Mouse (Mus musculus) lung, postnatal 0 days (tissue): ENCODE data around the gene Lsm11. TPM values are rescaled to one million over a fixed set of nuclear protein-coding genes. Genes with fewer than 3 reads are reported as not detected.

Experiments
- ATAC-seq: fragments of 200-750 bp; cut with Nextera tagmentation; 2 replicates; pipeline ENCODE4 v1.8.0; 2017; ENCODE audit warnings: moderate library complexity
- DNase-seq: peaks from one replicate; pipeline ENCODE4 v3.0.0-alpha.2; 2016; ENCODE audit warnings: low spot score
- H3K27ac ChIP-seq: fragments of 300-500 bp; sonication (generic); 2 replicates; pipeline ENCODE4 v1.5.1; 2014; ENCODE audit warnings: antibody characterized with exemption, mild to moderate bottlenecking, low read length, mixed read lengths
- H3K27me3 ChIP-seq: fragments of 300-500 bp; sonication (generic); replicated peaks from 2 replicates; pipeline ENCODE4 v1.6.1; 2014; ENCODE audit warnings: low read length, mixed read lengths; ENCODE audit not compliant: insufficient read depth
- H3K36me3 ChIP-seq: fragments of 300-500 bp; sonication (generic); 2 replicates; pipeline ENCODE4 v1.6.1; 2014; ENCODE audit warnings: low read length, mixed read lengths; ENCODE audit not compliant: insufficient read depth
- H3K4me1 ChIP-seq: fragments of 300-500 bp; sonication (generic); 2 replicates; pipeline ENCODE4 v1.6.1; 2014; ENCODE audit warnings: antibody characterized with exemption, low read depth, low read length, mixed read lengths; ENCODE audit not compliant: insufficient read depth
- H3K4me2 ChIP-seq: fragments of 300-500 bp; sonication (generic); replicated peaks from 2 replicates; pipeline ENCODE4 v1.6.1; 2014; ENCODE audit warnings: low read depth, mild to moderate bottlenecking, low read length, moderate library complexity, mixed read lengths
- H3K4me3 ChIP-seq: fragments of 300-500 bp; sonication (generic); 2 replicates; pipeline ENCODE4 v1.5.1; 2014; ENCODE audit warnings: low read depth, low read length
- H3K9ac ChIP-seq: fragments of 300-500 bp; sonication (generic); replicated peaks from 2 replicates; pipeline ENCODE4 v1.6.1; 2014; ENCODE audit warnings: low read depth, mild to moderate bottlenecking
- H3K9me3 ChIP-seq: fragments of 300-500 bp; sonication (generic); 2 replicates; pipeline ENCODE4 v1.6.1; 2016; ENCODE audit warnings: low read length, mixed read lengths
- CTCF ChIP-seq: IDR thresholded peaks from 2 replicates; pipeline ENCODE4 v1.5.1; 2016; ENCODE audit warnings: antibody characterized with exemption, mild to moderate bottlenecking
- EP300 ChIP-seq: IDR thresholded peaks from 2 replicates; pipeline ENCODE4 v1.6.1; 2016; ENCODE audit warnings: antibody characterized with exemption, mild to moderate bottlenecking, control low read depth
- WGBS: fragments of 180-500 bp; shearing (Covaris S2); extraction: QIAGEN DNeasy Blood & Tissue Kit; methylation state at CpG from one replicate; pipeline ENCODE4 v1.1.7; 2014; 5-methylcytosine and 5-hydroxymethylcytosine counted together
- polyA plus RNA-seq: library from polyadenylated mRNA; unstranded; fragments of >200 nt; fragmentation: Nextera tagmentation; extraction: Ambion mirVana; gene quantifications from 2 replicates; pipeline ENCODE4 v1.2.1, GENCODE M21; 2015

The Lsm11 gene
- polyA plus RNA-seq, 1 experiment from 2014 or later = 3.2 TPM

GRCm38 (mm10) chr11:45889981-45890380 lies 54.8 kb downstream of the Lsm11 start:
- Histone ChIP-seq H3K4me1 (no peaks in the 10 kb centered on the region), H3K27me3 (no peaks in the 10 kb centered on the region), H3K27ac (no peak overlapping the region), H3K4me2 (no peak overlapping the region), H3K9ac (no peak overlapping the region), H3K9me3 (no peaks in the 10 kb centered on the region), H3K4me3 (no peak overlapping the region), H3K36me3 (peaks cover 44% of the 10 kb centered on the region)
- TF ChIP-seq EP300 (no peak), CTCF (no peak)
- no peak for ATAC-seq
- 75% methylated on average over 3 of the region's 3 CpGs for WGBS
- DNase-seq = no peak

GRCm38 (mm10) chr11:45888471-45889030 lies 56.2 kb downstream of the Lsm11 start:
- Histone ChIP-seq H3K9ac (no peak overlapping the region), H3K27ac (no peak overlapping the region), H3K9me3 (no peaks in the 10 kb centered on the region), H3K4me1 (peaks cover 2% of the 10 kb centered on the region; the same call in 1 of the 2 replicates), H3K27me3 (no peaks in the 10 kb centered on the region), H3K4me3 (no peak overlapping the region), H3K36me3 (peaks cover 32% of the 10 kb centered on the region), H3K4me2 (no peak overlapping the region)
- TF ChIP-seq CTCF (no peak), EP300 (no peak)
- DNase-seq = no peak
- no peak for ATAC-seq
- 79% methylated on average over 9 of the region's 9 CpGs for WGBS

- TF ChIP-seq CTCF (no peak), EP300 (no peak)
- no peak overlapping the region for H3K4me2 ChIP-seq
- peaks cover 29% of the 10 kb centered on the region for H3K36me3 ChIP-seq
- DNase-seq (no peak), ATAC-seq (no peak)
- no peak overlapping the region for H3K27ac ChIP-seq
- H3K9ac ChIP-seq = no peak overlapping the region
- peaks cover 9% of the 10 kb centered on the region for H3K4me1 ChIP-seq
- 96% methylated on average over 5 of the region's 5 CpGs for WGBS
- H3K27me3 ChIP-seq = no peaks in the 10 kb centered on the region
- H3K4me3 ChIP-seq = no peak overlapping the region
- H3K9me3 ChIP-seq = no peaks in the 10 kb centered on the region
These were observed 58.1 kb downstream of the Lsm11 start for GRCm38 (mm10) chr11:45886596-45886995.

- Histone ChIP-seq H3K4me1 (peaks cover 12% of the 10 kb centered on the region), H3K4me3 (no peak overlapping the region), H3K36me3 (peaks cover 23% of the 10 kb centered on the region; the same call in 1 of the 2 replicates), H3K9ac (no peak overlapping the region), H3K27me3 (no peaks in the 10 kb centered on the region), H3K4me2 (no peak overlapping the region), H3K27ac (no peak overlapping the region), H3K9me3 (no peaks in the 10 kb centered on the region)
- DNase-seq = no peak
- ATAC-seq = no peak
- WGBS = 78% methylated on average over 5 of the region's 5 CpGs
- no peak for TF ChIP-seq CTCF
- no peak for TF ChIP-seq EP300
These were observed 59.0 kb downstream of the Lsm11 start for GRCm38 (mm10) chr11:45885606-45886230.

GRCm38 (mm10) chr11:45884029-45884428 lies 60.7 kb downstream of the Lsm11 start:
- TF ChIP-seq CTCF = peak; percentile 76
- no peak for TF ChIP-seq EP300
- Histone ChIP-seq H3K9me3 (no peaks in the 10 kb centered on the region), H3K9ac (no peak overlapping the region), H3K27me3 (no peaks in the 10 kb centered on the region), H3K4me2 (no peak overlapping the region), H3K27ac (no peak overlapping the region), H3K36me3 (peaks cover 8% of the 10 kb centered on the region; the same call in 1 of the 2 replicates), H3K4me3 (no peak overlapping the region), H3K4me1 (peaks cover 16% of the 10 kb centered on the region)
- DNase-seq (peak; percentile 78), ATAC-seq (no peak)
- whole genome bisulfite sequencing = 24% methylated on average over 4 of the region's 4 CpGs

- no peaks in the 10 kb centered on the region for H3K9me3 ChIP-seq
- no peak overlapping the region for H3K27ac ChIP-seq
- 0 out of 2 replicates have a peak, but pooled peaks have one; percentile 17 for TF ChIP-seq EP300
- no peak for TF ChIP-seq CTCF
- H3K36me3 ChIP-seq = peaks cover 4% of the 10 kb centered on the region; the same call in 1 of the 2 replicates
- WGBS = 20% methylated on average over 8 of the region's 8 CpGs
- H3K4me2 ChIP-seq = 0 out of 2 replicates have a peak overlapping the region, but pooled peaks have one; percentile 4
- H3K4me3 ChIP-seq = no peak overlapping the region
- 0 out of 2 replicates have a peak overlapping the region, but pooled peaks have one; percentile 3 for H3K9ac ChIP-seq
- no peaks in the 10 kb centered on the region for H3K27me3 ChIP-seq
- DNase-seq (peak; percentile 26), ATAC-seq (no peak)
- peaks cover 16% of the 10 kb centered on the region for H3K4me1 ChIP-seq
These were observed 61.3 kb downstream of the Lsm11 start for GRCm38 (mm10) chr11:45883270-45883931.
